Mouse (Mus musculus): Measurements from ENCODE around the gene Pde10a.

The Pde10a gene

DNA sequence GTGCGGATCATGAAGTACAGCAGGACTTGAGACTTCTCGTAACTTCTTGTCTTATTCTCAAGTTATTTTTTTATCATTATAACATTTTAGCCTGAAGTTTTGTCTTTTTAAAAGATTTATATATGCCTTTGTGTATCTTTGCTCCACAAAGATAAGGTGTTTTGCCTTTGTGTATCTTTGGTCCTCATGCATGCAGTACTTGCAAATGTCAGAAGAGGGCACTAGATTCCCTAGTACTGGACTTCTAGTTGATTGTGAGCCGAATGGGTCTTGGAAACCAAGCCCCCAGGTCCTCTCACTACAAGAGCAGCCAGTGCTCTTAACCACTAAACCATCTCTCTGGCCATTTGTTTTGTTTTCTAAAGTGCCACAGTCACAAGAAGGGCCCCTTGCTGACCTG, 55.2 kb downstream of the Pde10a start:
- DNase-seq (ENCODE audit: low read depth, low spot score): no peak

GRCm38 (mm10) chr17:8581579-8581978, 56.4 kb downstream of the Pde10a start:
- no peak for DNase-seq (ENCODE audit: low read depth, low spot score)

DNA sequence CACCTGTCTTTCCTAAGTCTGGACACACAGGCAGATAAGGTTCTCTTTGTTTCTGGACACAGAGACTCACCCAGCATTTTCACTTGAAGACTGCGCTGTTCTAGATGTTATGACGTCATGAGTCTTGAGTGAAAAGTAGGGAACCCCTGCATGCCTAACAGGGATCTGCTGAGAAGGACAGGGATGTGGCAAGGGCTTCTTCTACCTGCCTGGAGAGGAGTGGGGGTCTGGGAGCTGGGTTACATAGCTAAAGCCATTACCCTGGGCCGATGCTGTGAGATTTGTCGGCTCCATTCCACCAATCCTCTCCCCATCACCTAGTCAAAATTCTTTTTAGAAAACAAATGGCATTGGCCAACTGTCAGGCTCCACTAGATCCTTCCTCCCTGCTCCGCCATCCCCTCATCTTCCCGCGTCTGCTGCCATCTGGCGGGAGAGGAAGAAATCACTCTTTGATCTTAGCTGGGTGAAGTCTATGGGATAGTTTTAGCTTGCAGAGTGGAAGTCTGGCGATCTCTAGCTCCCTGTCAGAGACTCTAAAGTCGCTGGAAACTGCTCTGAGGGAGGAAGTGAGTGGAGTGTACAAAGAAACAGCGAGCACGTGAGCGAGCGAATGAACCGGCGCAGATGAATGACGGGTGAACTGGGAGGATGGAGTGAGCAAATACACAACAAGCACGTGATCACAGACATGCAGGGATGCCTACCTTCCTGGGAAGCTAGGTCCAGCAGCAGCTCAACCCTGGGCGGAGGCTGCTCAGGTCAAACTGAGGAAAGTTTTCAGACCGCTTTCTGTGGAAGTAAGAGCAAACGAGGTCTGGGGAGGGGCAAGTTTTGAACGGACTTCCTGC, 67.5 kb downstream of the Pde10a start:
- peak; percentile 14 for DNase-seq (ENCODE audit: low read depth, low spot score)

DNA sequence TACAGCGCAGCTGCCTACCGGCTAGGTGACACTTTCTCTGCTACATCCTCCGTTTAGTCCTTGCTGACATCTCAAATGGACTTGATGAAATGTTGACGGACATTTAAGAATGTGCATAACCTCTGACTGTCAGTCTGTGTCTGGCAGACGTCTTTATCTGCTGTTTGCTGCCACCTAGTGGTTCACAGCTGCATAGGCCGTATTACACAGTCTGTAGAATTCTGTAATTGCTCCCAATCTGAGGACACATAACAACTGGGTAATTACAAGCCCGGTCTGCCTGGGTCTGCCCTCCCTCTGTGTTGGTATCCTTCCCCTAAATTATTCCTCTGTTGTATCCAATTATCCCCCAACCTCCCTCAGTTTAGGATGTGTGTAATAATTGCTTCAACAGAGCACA, 72.6 kb downstream of the Pde10a start:
- peak; percentile 14 for DNase-seq (ENCODE audit: low read depth, low spot score)

- no peak for DNase-seq (ENCODE audit: low read depth, low spot score)
These were observed 77.8 kb downstream of the Pde10a start for GRCm38 (mm10) chr17:8602976-8603375.

- no peak for DNase-seq (ENCODE audit: low read depth, low spot score)
These were observed 80.7 kb downstream of the Pde10a start for GRCm38 (mm10) chr17:8605921-8606320.

GRCm38 (mm10) chr17:8606695-8607094, 81.5 kb downstream of the Pde10a start:
- DNase-seq (ENCODE audit: low read depth, low spot score): no peak

GRCm38 (mm10) chr17:8611916-8612315, 86.7 kb downstream of the Pde10a start:
- DNase-seq (ENCODE audit: low read depth, low spot score): no peak

DNA sequence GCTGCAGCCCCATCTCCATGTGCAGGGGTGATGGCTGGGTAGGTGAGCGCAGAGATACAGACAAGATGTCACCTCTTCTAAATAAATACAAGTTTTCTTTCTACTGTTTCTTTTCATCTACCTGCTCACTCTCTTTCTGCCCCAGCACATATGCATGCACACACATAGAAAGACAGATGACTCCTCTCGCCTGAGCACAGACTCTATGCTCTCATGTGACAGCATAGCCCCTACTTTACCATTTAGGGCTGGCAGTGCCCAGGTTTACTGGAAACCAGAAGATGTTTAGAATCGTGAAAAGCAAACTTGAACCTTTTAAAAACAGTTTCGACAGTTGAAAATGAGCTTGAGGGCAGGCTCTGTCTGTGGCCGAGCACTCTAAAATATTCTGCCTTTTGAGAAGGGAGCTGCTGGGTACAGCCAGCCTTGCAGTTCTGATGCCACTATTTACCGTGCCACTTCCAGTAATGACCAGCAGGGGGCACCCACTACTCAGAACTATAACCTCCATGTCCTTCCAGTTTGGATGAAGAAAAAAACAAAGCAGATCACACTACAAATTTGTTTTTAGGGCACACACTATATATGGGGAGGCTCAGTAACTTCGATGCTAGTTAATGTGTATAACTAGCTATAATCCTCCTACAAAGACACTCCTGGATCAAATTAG, 88.8 kb downstream of the Pde10a start:
- DNase-seq (ENCODE audit: low read depth, low spot score): peak; percentile 28

DNA sequence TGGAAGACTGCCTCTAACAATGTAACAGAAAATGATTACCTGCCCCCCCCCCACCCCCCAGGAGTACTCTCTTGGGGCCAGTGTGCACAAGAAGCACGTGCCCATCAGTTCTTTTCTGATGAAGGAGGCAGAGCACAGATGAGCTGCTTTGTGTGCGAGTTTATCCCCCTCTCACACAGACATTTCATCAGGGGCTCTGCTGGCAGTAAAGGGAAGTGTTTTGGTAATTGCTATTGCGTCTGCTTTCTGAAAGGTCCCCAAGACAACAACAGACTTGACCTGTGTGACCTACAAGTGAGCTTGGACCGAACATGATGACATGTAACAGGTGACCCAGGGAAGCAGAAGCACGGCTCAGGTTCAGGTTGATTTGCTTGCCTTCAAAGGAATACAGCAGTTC, 95.2 kb downstream of the Pde10a start:
- no peak for DNase-seq (ENCODE audit: low read depth, low spot score)

- DNase-seq (ENCODE audit: low read depth, low spot score): no peak
These were observed 95.9 kb downstream of the Pde10a start for GRCm38 (mm10) chr17:8621105-8621504.

GRCm38 (mm10) chr17:8621906-8622305, 96.7 kb downstream of the Pde10a start:
- DNase-seq (ENCODE audit: low read depth, low spot score): no peak

DNA sequence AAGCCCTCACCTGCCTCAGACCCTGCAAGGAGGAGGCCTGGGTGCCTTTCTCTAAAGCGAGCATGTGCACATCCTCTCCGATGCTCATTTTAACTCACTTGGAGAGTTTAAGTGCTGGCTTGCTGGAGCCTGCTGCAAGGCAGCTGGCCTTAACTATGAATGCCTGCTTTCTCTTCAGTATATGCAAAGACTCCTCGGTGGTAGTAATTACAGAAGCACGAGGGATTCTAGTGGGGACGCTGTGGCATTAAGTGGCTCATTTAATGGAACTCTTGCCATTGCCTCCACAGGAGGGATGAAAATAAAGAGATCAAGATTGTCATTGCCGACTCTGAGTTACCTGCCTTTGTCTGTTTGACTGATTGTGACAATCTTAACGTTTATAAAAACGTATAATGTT, 101.2 kb downstream of the Pde10a start:
- no peak for DNase-seq (ENCODE audit: low read depth, low spot score)

- no peak for DNase-seq (ENCODE audit: low read depth, low spot score)
These were observed 106.5 kb downstream of the Pde10a start for GRCm38 (mm10) chr17:8631701-8632100.

- DNase-seq (ENCODE audit: low read depth, low spot score): no peak
These were observed 108.4 kb downstream of the Pde10a start for GRCm38 (mm10) chr17:8633596-8633995.

GRCm38 (mm10) chr17:8634476-8634875, 109.3 kb downstream of the Pde10a start:
- DNase-seq (ENCODE audit: low read depth, low spot score): no peak

- no peak for DNase-seq (ENCODE audit: low read depth, low spot score)
These were observed 111.1 kb downstream of the Pde10a start for GRCm38 (mm10) chr17:8636231-8636630.

DNA sequence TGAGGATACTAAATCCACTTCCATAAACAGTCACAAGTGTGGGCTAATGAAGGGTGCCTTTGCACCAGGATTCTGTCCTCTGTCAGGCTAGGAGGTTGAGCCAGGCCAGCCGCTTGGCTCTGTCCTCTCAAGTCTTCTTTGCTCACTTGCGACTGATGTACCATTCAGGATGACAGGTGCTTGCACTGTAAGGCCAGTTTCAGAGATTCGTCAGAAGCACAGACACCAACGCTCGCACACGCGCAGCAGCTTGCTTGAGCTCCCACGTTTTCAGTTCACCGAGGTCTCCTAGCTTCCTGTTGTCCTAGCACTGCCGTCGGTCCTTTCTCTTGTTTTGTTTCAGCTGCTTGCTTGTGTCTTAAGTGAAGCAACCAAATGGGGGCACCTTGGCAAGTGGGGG, 111.5 kb downstream of the Pde10a start:
- DNase-seq (ENCODE audit: low read depth, low spot score): no peak

DNA sequence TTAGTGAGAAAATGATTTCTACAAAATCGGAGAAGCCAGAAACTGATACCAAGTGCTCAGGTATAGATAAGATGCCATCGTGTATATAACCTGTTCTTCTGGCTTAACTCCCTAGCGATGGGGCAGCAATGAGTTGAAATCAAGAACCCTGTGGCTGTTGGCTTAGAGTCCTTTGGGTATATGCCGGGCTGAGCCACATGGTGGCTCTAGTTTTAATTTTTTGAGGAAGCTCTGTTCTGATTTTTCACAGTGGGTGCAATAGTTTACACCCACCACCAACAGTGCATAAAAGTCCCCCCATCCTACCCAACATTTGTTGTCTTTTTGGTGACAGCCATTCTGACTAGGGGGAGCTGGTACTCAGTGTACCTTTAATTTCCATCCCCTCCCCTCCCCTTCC, 112.0 kb downstream of the Pde10a start:
- no peak for DNase-seq (ENCODE audit: low read depth, low spot score)

- no peak for DNase-seq (ENCODE audit: low read depth, low spot score)
These were observed 114.7 kb downstream of the Pde10a start for GRCm38 (mm10) chr17:8639703-8640380.

DNA sequence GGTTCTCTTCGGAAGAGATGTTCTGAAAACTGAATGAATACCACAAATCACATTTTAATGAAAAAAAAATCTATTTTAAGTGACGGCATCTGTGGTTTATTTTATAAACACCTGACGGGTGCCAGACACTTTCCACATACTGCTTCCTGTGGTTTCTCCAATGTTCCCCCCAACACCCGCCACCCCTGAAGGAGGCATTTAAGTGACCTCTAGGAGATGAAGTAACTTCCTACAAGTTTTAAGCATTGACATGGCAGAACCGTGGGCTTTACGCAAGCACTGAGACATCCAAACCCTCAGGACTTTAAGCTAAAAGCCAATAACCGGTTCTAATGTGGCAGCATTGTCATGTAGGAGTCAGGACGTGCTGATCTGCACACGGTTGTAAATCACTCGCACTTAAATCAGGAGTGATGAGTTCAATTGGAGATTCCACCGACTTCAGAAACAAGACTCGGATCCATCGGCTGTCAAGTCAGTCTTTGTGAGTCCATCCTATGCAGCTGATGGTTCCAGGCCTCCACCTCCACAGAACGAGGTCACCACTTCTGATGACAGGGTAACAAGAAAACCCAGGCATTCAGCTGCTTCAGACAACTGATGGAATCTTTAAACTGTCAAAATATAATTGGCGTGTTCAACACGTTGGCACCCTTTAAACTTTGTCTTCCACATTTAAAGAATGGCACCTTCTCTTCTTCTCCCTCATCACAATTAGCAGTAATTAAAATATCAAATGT, 115.7 kb downstream of the Pde10a start:
- no peak for DNase-seq (ENCODE audit: low read depth, low spot score)

GRCm38 (mm10) chr17:8641491-8641890, 116.3 kb downstream of the Pde10a start:
- no peak for DNase-seq (ENCODE audit: low read depth, low spot score)
